Mouse (Mus musculus): ENCODE data around the gene Baiap2l1. TPM values are rescaled to one million over a fixed set of nuclear protein-coding genes. Genes with fewer than 3 reads are reported as not detected.
A peak's percentile ranks its signal among the peaks of the same experiment; 100 is the strongest.

Baiap2l1 gene
- polyA plus RNA-seq, 1 experiment, result 7.3 TPM

GRCm38 (mm10) chr5:144230216-144230615, 127.7 kb downstream of the Baiap2l1 start:
- DNase-seq (ENCODE audit: low spot score), result no peak

GRCm38 (mm10) chr5:144226220-144226619, 131.7 kb downstream of the Baiap2l1 start:
- DNase-seq (ENCODE audit: low spot score), result no peak

GRCm38 (mm10) chr5:144223899-144224816, 133.8 kb downstream of the Baiap2l1 start:
- no peak for DNase-seq (ENCODE audit: low spot score)

GRCm38 (mm10) chr5:144223503-144223862, 134.4 kb downstream of the Baiap2l1 start, which contains the start of gene Tecpr1:
Tecpr1 (minus strand) TSS chr5:144223615.
- peak; percentile 87 for DNase-seq (ENCODE audit: low spot score)

GRCm38 (mm10) chr5:144222811-144223502, 135.0 kb downstream of the Baiap2l1 start:
- no peak for DNase-seq (ENCODE audit: low spot score)

GRCm38 (mm10) chr5:144221305-144221704, 136.6 kb downstream of the Baiap2l1 start:
- no peak for DNase-seq (ENCODE audit: low spot score)

- no peak for DNase-seq (ENCODE audit: low spot score)
Measured at GRCm38 (mm10) chr5:144219936-144220335, 138.0 kb downstream of the Baiap2l1 start.

GRCm38 (mm10) chr5:144219306-144219705, 138.6 kb downstream of the Baiap2l1 start:
- no peak for DNase-seq (ENCODE audit: low spot score)

GRCm38 (mm10) chr5:144218061-144218460, 139.9 kb downstream of the Baiap2l1 start:
- DNase-seq (ENCODE audit: low spot score), result no peak

- DNase-seq (ENCODE audit: low spot score), result no peak
Measured at GRCm38 (mm10) chr5:144215992-144216391, 141.9 kb downstream of the Baiap2l1 start.

Other genes starting within 250 kb of the Baiap2l1 start
- 0.50 TPM in 2 replicates for gene Bhlha15, start 167.8 kb downstream of the Baiap2l1 start, polyA plus RNA-seq (2012; rRNA removed)
- 35.0 and 35.3 TPM in 2 replicates for gene Tecpr1, start 134.5 kb downstream of the Baiap2l1 start, polyA plus RNA-seq (2012; rRNA removed)
- gene Bri3, start 113.7 kb downstream of the Baiap2l1 start, polyA plus RNA-seq (2012; rRNA removed), result 138 and 144 TPM in 2 replicates
- 13.5 and 13.6 TPM in 2 replicates for gene Nptx2, start 187.8 kb upstream of the Baiap2l1 start, polyA plus RNA-seq (2012; rRNA removed)